Mouse (Mus musculus) forelimb bud, embryonic 11.5 days (tissue): Measurements from ENCODE around the gene Gm2897.
"Not testable (repeated sequence)": the region's sequence is repeated elsewhere in the genome, so short reads cannot be mapped to it uniquely, and the experiment has no call there.

Experiments
- DNase-seq: peaks from one replicate; pipeline ENCODE4 v3.0.0-alpha.2; 2012; ENCODE audit warnings: low read depth, low spot score

Gm2897 gene

GRCm38 (mm10) chr14:3048727-3049512, at the start of gene Gm2897:
Gm2897 (plus strand) TSS chr14:3049285.
- not testable (repeated sequence) for DNase-seq

GRCm38 (mm10) chr14:3029702-3030101, 19.4 kb upstream of the Gm2897 start, which contains the start of gene Gm2888:
Gm2888 (plus strand) TSS chr14:3030002.
- not testable (repeated sequence) for DNase-seq

GRCm38 (mm10) chr14:3049513-3049800, 372 bp downstream of the Gm2897 start:
- not testable (repeated sequence) for DNase-seq

GRCm38 (mm10) chr14:3050087-3050486, 1.0 kb downstream of the Gm2897 start:
- not testable (repeated sequence) for DNase-seq

- DNase-seq, result not testable (repeated sequence)
Measured at GRCm38 (mm10) chr14:3116051-3116450, 67.0 kb downstream of the Gm2897 start.
